Mouse (Mus musculus) layer of hippocampus, postnatal 10 days (tissue): ENCODE measurements around the gene Prpmp5. TPM values are rescaled to one million over a fixed set of nuclear protein-coding genes. Genes with fewer than 3 reads are reported as not detected.
"Not testable (repeated sequence)": the region's sequence is repeated elsewhere in the genome, so short reads cannot be mapped to it uniquely, and the experiment has no call there.

ENCODE experiments used
- DNase-seq, 2 experiments: peaks; one replicate each; pipeline ENCODE4 v3.0.0; 2021; ENCODE audit warnings: low spot score in 2 of 2
- long read RNA-seq: library from polyadenylated mRNA; stranded (forward); transcript quantifications from one replicate; pipeline ENCODE4 v2.0.0, GENCODE M21; 2023
- total RNA-seq, 2 experiments: library from RNA; stranded (reverse); gene quantifications; 2 replicates each; pipeline ENCODE4 v1.2.3; 2021

Gene Prpmp5
- not detected for total RNA-seq
- long read RNA-seq, result 0 reads

DNA sequence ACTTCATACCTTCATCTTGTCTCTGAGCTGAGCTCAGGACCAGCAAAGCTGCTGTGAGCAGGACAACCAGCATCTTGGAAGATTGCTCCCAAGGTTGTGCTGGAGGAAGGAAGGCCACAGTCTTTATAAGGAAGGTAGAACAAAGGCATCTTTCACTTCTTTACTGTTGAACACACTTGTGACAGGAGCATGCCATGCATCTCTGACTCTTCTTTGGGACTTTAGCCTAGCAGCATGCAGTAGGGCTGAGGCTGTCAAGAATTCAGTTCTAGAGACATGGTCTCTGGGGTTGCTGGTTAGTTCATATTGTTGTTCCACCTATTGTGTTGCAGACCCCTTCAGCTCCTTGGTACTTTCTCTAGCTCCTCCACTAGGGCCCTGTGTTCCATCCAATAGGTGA is at the start of gene Prpmp5:
TSS of gene Prpmp5 (minus strand) at position 101 of the 400 bp plus-strand sequence.
- not testable (repeated sequence) for DNase-seq

DNA sequence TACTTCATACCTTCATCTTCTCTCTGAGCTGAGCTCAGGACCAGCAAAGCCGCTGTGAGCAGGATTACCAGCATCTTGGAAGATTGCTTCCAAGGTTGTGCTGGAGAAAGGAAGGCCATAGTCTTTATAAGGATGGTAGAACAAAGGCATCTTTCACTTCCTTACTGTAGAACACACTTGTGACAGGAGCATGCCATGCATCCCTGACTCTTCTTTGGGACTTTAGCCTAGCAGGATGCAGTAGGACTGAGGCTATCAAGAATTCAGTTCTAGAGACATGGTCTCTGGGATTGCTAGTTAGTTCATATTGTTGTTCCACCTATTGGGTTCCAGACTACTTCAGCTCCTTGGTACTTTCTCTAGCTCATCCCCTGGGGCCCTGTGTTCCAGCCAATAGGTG is 49.5 kb upstream of the Prpmp5 start, which contains the start of gene Gm8882:
TSS of gene Gm8882 (minus strand) at position 101 of the 400 bp plus-strand sequence.
- DNase-seq, result not testable (repeated sequence)

Other genes with a start within 250 kb of the Prpmp5 start
- gene Prb1, start 104.2 kb downstream of the Prpmp5 start, total RNA-seq, result not detected
- not detected for gene Gm8882, start 49.4 kb upstream of the Prpmp5 start, total RNA-seq